ENCODE assay signal across 19 mouse cellular contexts in the genomic region with DNA sequence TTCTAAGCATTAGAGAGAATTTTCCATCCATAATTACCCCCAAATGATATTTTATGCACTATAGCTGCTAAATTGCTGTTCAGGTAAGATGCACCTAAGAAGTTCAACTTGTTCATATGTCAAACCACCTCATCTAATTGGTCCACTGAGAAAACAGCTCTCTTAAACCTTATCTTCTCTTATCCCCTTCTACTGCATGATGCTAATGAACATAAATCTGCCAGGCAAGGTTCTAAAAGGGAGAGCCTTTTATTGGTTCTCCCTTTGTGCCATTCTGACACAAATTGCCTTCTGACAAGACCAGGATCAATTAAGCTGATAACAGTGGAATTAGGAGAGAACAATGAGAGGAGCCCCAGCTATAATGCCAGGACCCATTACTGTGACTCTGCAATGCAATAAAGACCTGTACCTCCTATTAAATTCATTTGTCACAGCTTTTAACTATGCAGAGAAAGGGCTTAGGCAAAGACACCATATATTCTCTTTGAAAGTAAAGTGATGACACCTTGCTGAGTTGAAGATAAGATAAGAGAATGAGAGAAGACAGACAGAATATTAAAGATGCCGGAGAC.
DNase-seq lines count a peak whose midpoint lies in the region; ATAC-seq and TF ChIP-seq lines count a peak whose summit lies in the region.
"Had no signal": no experiment of that assay in that cellular context is flagged by ENCODE, and none has a peak within 500 bp of the region (broad histone marks: within the 10 kb centered on the region; RNA-seq: fewer than 3 reads in every experiment).

No protein-coding gene starts in this region.

- TF ChIP-seq EP300 in heart, adult 2 months (IDR thresholded peaks at IDR 0.05; ENCODE audit: insufficient read depth, low read depth, low read length): no peak

- ATAC-seq in forebrain, embryonic 12.5 days (ENCODE audit: low FRiP score): peak; percentile 20; the same call in 1 of the 2 replicates
- peak; percentile 41; the same call in 1 of the 2 replicates for ATAC-seq in neural tube, embryonic 12.5 days (ENCODE audit: low FRiP score, low read depth)
- ATAC-seq in kidney, embryonic 14.5 days (ENCODE audit: low FRiP score, low TSS enrichment): no peak
- ATAC-seq: hindbrain, embryonic 16.5 days; inflammation-experienced regulatory T-cells, adult 6 months had no signal

- intact Hi-C loops in heart, adult 2 months (cut with DNase I): no loop called here

- no peak overlapping the region for H3K4me2 ChIP-seq in forebrain, embryonic 12.5 days
- H3K4me2 ChIP-seq in neural tube, embryonic 12.5 days (replicated peaks): no peak overlapping the region
- no peak overlapping the region for H3K4me2 ChIP-seq in kidney, embryonic 14.5 days (replicated peaks; ENCODE audit: low read depth, low read length)
- H3K4me2 ChIP-seq: embryonic facial prominence, embryonic 13.5 days; hindbrain, embryonic 12.5 days had no signal

- no peaks in the 10 kb centered on the region for H3K79me2 ChIP-seq in heart, adult 2 months (replicated peaks; ENCODE audit: control insufficient read depth, insufficient read depth, low read length)

- H3K4me3 ChIP-seq in forebrain, embryonic 12.5 days (replicated peaks): no peak overlapping the region
- no peak overlapping the region for H3K4me3 ChIP-seq in forebrain, embryonic 10.5 days
- no peak overlapping the region for H3K4me3 ChIP-seq in heart, adult 2 months
- no peak overlapping the region for H3K4me3 ChIP-seq in neural tube, embryonic 12.5 days
- H3K4me3 ChIP-seq in kidney, embryonic 14.5 days (ENCODE audit: low read length): no peak overlapping the region
- H3K4me3 ChIP-seq: embryonic facial prominence, embryonic 13.5 days; heart, embryonic 10.5 days; hindbrain, embryonic 12.5 days had no signal

- no peaks in the 10 kb centered on the region for H3K27me3 ChIP-seq in forebrain, embryonic 12.5 days
- no peaks in the 10 kb centered on the region for H3K27me3 ChIP-seq in forebrain, embryonic 10.5 days (ENCODE audit: poor library complexity, severe bottlenecking)
- H3K27me3 ChIP-seq in heart, adult 2 months (ENCODE audit: control insufficient read depth, insufficient read depth, low read length): no peaks in the 10 kb centered on the region
- H3K27me3 ChIP-seq in neural tube, embryonic 12.5 days (replicated peaks): no peaks in the 10 kb centered on the region
- no peaks in the 10 kb centered on the region for H3K27me3 ChIP-seq in kidney, embryonic 14.5 days (ENCODE audit: control insufficient read depth, insufficient read depth, low read length)
- H3K27me3 ChIP-seq: embryonic facial prominence, embryonic 13.5 days; hindbrain, embryonic 12.5 days had no signal

- 57% methylated on average over 1 of the region's 1 CpGs for WGBS in forebrain, embryonic 12.5 days
- WGBS in forebrain, embryonic 10.5 days: 54% methylated on average over 1 of the region's 1 CpGs
- WGBS in heart, adult 2 months: 41% methylated on average over 1 of the region's 1 CpGs
- 33% methylated on average over 1 of the region's 1 CpGs for whole genome bisulfite sequencing in neural tube, embryonic 12.5 days
- WGBS in kidney, embryonic 14.5 days: 64% methylated on average over 1 of the region's 1 CpGs

- no peak overlapping the region for H3K27ac ChIP-seq in forebrain, embryonic 12.5 days
- no peak overlapping the region for H3K27ac ChIP-seq in forebrain, embryonic 10.5 days
- no peak overlapping the region for H3K27ac ChIP-seq in heart, adult 2 months
- H3K27ac ChIP-seq in neural tube, embryonic 12.5 days: no peak overlapping the region
- H3K27ac ChIP-seq in kidney, embryonic 14.5 days (ENCODE audit: low read depth, low read length): no peak overlapping the region
- H3K27ac ChIP-seq: embryonic facial prominence, embryonic 13.5 days; heart, embryonic 10.5 days; hindbrain, embryonic 12.5 days had no signal

- no peaks in the 10 kb centered on the region for H3K36me3 ChIP-seq in forebrain, embryonic 12.5 days (replicated peaks)
- H3K36me3 ChIP-seq in forebrain, embryonic 10.5 days (replicated peaks): no peaks in the 10 kb centered on the region
- no peaks in the 10 kb centered on the region for H3K36me3 ChIP-seq in heart, adult 2 months (ENCODE audit: control insufficient read depth, insufficient read depth, low read length)
- no peaks in the 10 kb centered on the region for H3K36me3 ChIP-seq in neural tube, embryonic 12.5 days
- no peaks in the 10 kb centered on the region for H3K36me3 ChIP-seq in kidney, embryonic 14.5 days (ENCODE audit: control insufficient read depth, insufficient read depth, low read length)
- H3K36me3 ChIP-seq: embryonic facial prominence, embryonic 13.5 days; heart, embryonic 10.5 days; hindbrain, embryonic 12.5 days had no signal

- no peaks in the 10 kb centered on the region for H3K9me3 ChIP-seq in forebrain, embryonic 12.5 days
- no peaks in the 10 kb centered on the region for H3K9me3 ChIP-seq in forebrain, embryonic 10.5 days
- no peaks in the 10 kb centered on the region for H3K9me3 ChIP-seq in neural tube, embryonic 12.5 days
- no peaks in the 10 kb centered on the region for H3K9me3 ChIP-seq in kidney, embryonic 14.5 days (ENCODE audit: control insufficient read depth, low read length)
- H3K9me3 ChIP-seq: embryonic facial prominence, embryonic 13.5 days; heart, embryonic 10.5 days; hindbrain, embryonic 12.5 days had no signal

- no peak for DNase-seq in forebrain, embryonic 10.5 days (ENCODE audit: extremely low spot score, low spot score)
- DNase-seq in heart, adult 11 months: peak; percentile 18
- DNase-seq in heart, adult 2 months: no peak
- DNase-seq in neural tube, embryonic 10.5 days (ENCODE audit: extremely low spot score, low spot score): no peak
- DNase-seq: adrenal gland, postnatal 10 days; cerebellum, adult 11-12 months; cerebellum, adult 9-10 months; cerebellum, postnatal 25 days; gastrocnemius, postnatal 25 days; heart, postnatal 10 days; heart, postnatal 4 days had no signal

- no peaks in the 10 kb centered on the region for H3K4me1 ChIP-seq in forebrain, embryonic 12.5 days
- no peaks in the 10 kb centered on the region for H3K4me1 ChIP-seq in forebrain, embryonic 10.5 days
- H3K4me1 ChIP-seq in heart, adult 2 months (ENCODE audit: control insufficient read depth, insufficient read depth, low read length): no peaks in the 10 kb centered on the region
- H3K4me1 ChIP-seq in neural tube, embryonic 12.5 days: no peaks in the 10 kb centered on the region
- no peaks in the 10 kb centered on the region for H3K4me1 ChIP-seq in kidney, embryonic 14.5 days (ENCODE audit: control insufficient read depth, insufficient read depth, low read length)
- H3K4me1 ChIP-seq: embryonic facial prominence, embryonic 13.5 days; heart, embryonic 10.5 days; hindbrain, embryonic 12.5 days had no signal

- no peak for TF ChIP-seq POLR2A in heart, adult 2 months (IDR thresholded peaks at IDR 0.05; ENCODE audit: insufficient read depth, low read depth, low read length)

- no peak overlapping the region for H3K9ac ChIP-seq in forebrain, embryonic 12.5 days
- H3K9ac ChIP-seq in heart, adult 2 months (ENCODE audit: low read depth, low read length): no peak overlapping the region
- no peak overlapping the region for H3K9ac ChIP-seq in neural tube, embryonic 12.5 days
- no peak overlapping the region for H3K9ac ChIP-seq in kidney, embryonic 14.5 days (ENCODE audit: low read depth, low read length)
- H3K9ac ChIP-seq: embryonic facial prominence, embryonic 13.5 days; hindbrain, embryonic 12.5 days had no signal

- no peak for TF ChIP-seq CTCF in heart, adult 2 months (IDR thresholded peaks at IDR 0.05)
